Mouse (Mus musculus) forelimb bud, embryonic 11.5 days (tissue): ENCODE data around the gene Chst15.
A peak's percentile ranks its signal among the peaks of the same experiment; 100 is the strongest.

ENCODE experiments used
- DNase-seq: peaks from one replicate; pipeline ENCODE4 v3.0.0-alpha.2; 2012; ENCODE audit warnings: low read depth, low spot score

The Chst15 gene

DNA sequence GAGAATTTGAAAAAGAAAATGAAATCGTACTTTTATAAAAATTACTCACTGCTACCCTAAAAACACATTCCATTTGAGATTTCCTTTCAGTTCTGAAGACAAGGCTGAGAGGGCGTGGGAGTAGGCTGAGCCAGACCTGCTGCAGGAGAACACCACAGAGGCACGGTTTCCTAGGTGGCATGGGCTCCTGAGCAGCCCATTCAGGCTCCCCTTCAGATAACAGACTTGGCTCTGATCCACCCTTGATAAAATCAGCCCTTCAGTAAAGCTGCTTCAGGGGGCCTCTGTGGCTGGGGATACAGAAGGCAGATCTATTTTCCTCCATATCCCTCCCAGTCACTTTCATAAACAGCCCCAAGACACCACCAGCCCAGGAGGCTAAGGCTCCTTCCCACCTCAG is 19.8 kb upstream of the Chst15 start:
- DNase-seq = no peak

DNA sequence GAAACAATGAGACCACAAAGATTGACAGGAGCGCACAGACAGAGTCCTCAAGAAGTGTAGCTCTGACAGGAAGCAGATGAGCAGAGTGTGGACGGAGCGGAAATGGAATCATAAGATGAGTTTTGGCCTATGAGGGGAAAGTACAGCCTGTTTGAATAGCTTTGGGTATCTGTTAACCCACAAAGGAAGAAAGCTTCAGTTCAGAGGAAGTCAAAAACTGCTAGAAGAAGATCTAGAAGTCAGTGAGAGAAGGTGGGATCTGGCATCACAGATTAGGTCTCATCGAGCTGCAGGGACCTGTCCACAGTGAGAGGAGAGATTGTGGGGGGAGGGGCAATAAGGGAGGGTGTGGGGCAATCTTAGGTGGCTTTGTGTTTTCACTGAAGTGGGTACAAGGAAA is 18.3 kb upstream of the Chst15 start:
- no peak for DNase-seq

DNA sequence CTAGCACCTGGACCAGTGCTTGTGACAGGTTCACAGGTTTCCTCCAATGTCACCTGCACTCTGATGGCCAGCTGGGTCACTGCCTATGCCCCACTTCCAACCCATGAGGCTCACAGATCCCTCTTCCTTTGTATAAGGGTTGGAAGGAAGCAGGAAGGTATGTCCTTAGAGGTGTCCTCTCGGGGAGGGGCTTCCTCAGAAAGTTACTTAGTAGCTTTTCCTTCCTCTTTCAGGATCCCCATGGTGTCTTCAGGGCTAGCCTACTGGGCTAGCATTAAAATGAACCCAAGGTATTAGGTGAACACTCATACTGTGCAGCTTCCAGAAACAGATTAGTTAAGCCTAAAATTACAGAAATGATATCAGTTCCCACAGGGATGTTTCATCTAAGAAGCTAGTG is 16.1 kb upstream of the Chst15 start:
- DNase-seq = no peak

DNA sequence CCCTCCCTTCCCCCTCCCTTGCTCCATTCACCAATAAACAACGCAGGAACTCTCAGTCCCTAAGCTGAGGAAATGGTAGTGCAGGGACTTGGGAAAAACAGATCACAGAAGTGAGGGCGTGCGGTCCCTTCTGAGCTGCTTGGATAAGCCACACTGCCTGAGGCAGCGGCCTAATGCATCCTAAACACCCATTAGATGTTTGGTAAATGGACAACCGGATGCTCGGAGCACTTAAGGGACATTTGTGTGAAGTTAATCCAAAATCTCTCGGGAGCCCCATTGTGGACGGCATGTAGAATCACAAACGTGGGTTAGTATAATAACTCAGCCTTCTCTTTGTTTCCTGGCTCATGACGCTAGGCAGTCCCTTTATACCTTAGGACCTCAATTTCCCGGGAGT is 15.1 kb upstream of the Chst15 start:
- peak; percentile 28 for DNase-seq

DNA sequence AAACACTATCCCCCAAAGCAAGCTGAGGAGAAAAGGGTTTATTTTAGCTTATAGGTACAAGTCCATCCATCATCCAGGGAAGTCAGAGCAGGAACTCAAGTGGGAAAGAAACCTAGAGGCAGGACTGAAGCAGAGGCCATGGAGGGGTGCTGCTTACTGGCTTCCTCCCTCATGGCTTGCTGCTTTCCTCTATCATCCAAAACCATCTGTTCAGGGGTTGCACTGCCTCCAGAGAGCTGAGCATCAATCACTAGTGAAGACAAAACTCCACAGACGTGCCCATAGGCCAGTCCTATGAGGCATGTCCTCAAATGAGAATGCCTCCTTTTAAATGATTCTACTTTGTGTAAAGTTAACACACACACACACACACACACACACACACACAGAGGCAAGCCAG is 13.2 kb upstream of the Chst15 start:
- no peak for DNase-seq

DNA sequence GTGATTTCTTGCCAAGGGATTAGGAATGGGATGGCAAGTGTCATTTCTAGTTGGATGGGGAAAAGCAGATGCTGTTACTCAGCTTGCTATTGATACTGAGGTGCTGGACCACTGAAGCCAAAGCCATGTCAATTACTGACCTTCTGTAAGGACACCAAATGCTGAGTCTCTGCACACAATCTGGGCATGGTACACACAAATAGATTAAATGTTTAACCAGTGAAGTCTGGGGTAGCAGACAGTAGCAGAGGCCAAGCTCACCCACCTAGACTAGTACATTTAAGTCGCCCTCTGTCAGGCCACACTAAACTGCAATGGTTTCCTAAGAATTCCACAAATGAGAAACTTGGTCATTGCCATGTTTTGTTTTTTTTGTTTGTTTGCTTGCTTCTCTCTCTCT is 11.6 kb upstream of the Chst15 start:
- DNase-seq = no peak

DNA sequence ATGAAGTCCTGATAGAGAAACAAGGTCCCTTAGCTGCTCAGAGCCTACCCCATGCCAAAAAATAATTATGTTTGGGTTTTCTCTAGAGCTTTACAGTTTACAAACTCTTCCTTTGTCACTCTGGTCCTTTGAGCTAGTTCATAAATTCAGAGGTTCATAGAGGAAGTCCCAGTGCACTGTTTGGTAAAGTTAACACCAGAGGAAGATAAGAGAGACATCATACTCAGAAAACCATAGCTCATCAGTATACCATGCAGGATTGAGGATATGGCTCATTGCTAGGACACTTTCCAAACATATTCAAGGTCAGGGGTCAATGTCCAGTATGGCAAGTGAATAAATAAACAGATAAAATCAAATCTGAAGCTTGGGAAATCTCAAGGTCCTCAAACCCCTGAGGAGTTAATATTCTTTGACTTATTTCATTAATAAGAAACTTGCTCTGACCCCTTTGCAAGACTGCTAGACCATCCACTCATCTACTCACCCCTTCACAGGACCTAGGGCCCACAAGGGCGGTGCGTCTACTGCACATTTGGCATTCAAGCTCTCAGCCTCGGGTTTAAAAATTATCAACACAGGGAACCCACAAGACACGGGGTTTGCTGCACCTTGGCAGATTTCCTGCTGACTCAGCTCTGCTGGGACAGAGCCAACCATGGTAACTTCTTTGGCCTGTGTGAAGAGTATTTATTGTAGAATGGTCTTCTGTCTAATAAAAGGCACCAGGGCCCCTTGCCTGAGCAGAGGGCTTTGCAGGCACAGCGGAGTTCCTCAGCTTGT is 8.7 kb upstream of the Chst15 start:
- no peak for DNase-seq

DNA sequence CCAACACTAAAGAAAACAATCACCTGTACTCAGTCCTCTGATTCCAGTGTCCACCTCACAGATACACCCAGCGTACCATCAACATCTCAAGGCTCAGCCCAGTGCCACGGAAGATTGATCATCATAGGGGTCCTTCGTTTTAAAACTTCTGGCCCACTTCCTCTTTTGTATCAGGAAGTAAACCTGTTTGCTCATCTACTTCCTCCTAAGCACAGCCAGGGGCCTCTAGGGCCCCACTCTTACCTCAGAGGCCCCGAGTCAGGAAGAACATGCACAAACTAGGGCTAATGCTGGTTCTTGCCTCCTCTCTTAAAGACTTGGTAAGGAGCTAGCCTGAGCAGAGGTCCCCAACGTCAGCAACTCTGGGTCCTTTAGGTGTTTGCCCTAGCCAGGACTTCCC is 6.4 kb upstream of the Chst15 start:
- no peak for DNase-seq

DNA sequence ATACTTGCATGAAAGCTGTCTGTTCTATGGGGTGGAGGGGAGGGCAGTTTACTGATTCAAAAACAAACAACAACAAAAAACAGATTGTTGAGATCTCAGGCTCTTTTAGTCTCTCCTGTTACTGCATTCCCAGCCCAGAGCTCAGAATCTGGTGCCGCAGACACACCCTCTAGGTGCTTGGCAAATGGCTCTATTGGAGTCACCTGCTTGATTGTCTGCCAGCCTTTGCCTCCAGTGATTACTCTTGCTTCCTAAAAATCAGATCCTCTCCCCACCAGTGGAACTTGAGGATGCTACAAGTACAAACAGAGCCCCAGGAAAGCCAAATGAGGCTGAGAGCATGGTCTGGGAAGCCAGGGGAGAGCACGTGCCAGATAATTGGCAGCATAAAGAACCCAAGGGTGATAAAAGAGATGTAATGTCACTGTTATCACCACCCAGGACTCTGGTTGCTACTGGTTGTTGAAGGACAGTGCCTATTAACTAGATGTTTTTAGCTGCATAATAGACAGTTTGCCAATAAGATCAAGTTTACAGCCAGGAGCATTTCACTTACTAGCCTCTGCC is 4.4 kb upstream of the Chst15 start:
- no peak for DNase-seq

DNA sequence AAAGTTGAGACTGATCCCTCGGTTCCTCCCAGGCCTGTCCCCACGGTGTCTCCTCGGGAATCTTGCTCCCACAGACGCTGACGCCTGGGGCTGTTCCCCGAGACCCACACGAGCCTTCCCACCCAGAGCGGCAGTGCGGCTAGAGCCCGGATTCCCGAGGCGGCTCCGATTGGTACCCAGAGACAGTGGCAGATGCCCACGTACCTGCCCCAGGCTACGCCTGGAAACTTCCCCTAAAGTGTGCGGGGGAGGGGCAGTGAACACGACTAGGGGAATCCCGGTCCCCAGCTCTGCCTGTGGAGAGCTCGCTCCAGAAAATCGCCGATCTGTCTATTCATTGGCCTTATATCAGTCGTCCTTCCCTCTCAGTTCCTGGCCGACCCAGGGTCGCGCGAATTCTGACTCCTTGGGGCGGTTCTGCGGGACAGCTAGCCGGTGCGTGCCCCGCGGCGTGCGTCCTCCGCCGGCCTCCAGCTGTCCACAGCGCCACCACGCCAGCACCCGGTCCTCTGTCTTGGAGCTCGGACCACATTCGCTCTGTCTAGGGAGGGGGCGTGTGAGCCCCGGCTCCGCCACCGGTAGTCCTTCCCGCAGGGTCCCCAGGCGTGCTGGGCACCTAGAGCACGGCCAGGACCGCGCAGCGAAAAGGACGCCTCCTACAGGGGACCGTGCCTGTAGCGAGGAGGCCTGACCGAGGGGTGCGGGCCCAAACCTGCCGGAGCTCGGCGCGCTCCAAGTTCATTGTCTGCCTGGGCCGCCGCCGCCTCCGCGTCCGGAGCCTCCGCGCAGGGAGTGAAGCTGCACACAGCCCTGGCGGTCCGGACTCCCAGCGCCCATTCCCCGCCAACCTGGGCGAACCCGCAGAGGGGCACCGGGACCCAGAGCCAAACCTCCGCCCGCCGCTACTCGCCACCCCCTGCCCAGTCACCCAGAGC is 660 bp downstream of the Chst15 start:
- peak; percentile 55 for DNase-seq

DNA sequence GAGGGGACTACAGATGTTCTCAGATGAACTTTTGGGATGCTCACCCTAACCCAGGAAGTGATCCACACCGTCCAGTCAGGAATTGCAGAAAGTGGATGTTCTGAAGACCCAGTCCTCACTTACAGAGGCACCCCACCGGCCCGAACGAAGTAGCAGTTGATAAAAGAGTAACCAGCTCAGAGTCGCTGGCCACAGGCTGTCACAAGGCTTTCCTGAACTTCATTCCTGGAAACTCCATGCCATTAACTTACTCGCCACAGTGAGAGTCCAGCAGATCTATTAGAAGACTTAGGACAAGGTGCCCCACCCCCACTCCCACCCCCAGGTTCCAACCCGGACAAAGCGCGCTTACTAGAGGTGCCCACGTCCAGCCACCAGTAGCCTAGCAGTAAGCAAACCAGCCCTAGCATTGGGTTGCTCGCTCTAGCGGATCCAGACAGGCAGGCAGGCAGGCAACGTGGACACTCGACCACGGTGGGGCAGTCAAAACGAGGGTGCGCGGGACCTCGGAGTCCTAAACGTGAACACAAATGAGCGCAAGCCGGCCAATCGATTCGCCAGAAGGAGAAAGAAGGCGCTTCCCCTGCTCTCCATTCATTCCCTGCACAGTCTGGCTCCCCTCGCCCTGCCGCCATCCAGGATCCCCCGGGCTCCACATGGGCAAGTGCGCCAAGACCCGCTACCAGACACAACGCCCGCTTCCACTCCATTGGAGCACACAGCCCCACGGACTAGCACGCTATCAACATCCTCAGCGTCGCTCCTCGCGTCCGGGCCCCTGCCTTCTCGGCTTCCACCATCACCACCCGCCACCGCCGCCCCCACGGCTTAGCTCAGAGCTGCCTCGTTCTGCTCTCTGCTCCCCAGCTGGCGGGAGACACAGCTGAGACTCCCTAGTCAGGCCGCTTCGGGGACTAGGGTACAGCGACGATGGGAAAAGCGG is 1.6 kb downstream of the Chst15 start:
- DNase-seq = peak; percentile 86

DNA sequence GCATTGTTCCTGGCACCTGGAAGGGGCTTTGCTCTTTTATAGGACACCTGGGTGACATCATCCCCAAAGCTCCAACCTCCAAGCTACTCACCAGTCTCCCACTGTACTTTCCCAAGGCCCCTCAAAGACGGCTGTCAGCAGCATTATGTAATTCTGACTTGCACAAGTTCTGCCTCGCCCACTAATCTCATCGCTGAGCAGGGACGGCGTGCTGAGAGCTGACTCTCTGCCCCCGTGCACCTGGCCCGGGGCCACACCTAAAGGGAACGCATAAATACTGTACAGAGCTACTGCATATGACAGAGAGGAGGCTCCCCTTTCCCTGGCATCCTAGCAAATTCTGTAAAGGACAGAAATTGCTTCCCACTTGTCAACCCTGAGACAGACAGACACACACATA is 4.6 kb downstream of the Chst15 start:
- DNase-seq = no peak

DNA sequence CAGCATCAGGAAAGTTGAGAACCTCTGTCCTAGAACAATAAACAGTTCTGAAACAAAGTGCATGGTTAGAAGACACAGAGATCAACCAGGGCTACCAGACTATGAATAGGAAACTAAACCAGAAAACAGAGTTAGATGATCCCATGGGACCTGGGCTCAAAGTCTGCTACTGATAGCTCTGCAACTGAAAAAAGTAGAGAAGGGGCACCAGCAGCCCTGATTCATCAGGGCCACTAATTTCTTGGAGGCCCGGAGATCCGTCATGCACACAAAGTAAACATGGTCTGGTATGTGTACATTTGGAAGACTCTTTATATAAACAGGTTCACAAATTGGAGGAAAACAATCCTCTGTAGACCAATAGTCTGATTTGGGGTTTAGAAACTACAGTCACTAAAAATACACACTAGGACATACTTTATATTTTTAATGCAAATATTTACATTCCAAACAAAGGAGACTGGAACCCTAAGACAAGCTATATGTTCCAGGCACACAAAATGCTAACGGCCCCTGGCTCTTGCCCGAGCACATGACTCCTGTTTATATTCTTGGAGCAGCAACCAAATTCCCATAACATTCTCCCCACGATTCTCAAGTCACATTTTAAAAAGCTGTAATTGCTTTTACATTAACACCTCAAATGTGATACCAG is 8.4 kb downstream of the Chst15 start:
- DNase-seq = no peak

DNA sequence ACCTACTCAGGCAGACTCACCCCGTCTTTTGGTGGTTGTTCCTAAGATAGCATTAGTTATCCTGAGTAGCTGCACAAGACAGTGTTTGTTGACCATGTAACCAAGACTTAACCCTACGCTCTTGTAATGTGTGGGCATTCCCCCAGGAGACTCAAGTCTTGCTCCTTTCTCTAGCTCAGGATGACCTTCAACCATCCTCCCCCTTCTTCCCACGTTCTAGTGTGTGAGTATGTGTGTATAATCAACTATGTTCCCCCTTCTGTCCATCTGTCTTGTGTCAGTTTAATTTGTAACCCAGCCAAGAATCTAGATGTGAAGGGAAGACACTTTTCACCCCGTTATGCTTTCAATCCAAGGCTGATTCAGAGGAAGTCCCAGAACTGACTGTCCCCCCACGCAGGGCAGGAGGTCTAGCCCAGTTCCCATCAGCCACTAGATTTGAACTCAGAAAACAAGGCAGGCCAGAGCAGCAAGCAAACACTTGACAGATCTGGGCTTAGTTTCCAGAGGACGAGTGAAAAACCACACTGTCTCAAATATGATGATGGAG is 9.2 kb downstream of the Chst15 start:
- no peak for DNase-seq

DNA sequence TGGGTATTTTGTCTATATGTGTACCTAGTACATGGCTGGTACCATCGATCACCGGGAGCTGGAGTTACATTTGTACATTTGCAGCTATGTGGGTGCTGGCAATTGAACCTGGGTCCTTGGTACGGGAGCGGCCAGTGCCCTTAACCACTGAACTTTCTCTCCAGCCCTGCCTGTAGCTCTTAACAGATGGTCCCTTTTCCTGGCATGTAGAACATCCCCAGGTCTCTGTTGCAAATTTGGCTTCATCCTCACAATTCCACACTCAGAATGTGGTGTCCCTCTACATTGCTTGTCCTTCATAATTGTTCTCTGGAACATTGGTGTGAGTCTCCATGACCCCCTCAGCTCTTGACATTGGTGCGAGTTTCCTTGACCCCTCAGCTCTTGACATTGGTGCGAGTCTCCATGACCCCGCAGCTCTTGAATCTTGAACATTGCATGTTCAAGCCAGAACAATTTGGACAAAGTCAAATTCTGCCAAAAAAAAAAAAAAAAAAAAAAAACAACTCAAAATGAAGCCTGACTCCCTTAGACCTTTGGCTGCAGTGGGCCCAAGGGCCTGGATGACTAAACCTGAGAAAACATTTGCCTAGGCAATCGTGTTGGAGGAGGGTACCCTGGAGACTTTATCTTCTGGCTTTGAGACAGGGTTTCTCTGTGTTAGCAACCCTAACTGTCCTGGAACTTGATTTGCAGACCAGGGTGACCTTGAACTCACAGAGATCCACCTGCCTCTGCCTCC is 10.2 kb downstream of the Chst15 start:
- DNase-seq = no peak

DNA sequence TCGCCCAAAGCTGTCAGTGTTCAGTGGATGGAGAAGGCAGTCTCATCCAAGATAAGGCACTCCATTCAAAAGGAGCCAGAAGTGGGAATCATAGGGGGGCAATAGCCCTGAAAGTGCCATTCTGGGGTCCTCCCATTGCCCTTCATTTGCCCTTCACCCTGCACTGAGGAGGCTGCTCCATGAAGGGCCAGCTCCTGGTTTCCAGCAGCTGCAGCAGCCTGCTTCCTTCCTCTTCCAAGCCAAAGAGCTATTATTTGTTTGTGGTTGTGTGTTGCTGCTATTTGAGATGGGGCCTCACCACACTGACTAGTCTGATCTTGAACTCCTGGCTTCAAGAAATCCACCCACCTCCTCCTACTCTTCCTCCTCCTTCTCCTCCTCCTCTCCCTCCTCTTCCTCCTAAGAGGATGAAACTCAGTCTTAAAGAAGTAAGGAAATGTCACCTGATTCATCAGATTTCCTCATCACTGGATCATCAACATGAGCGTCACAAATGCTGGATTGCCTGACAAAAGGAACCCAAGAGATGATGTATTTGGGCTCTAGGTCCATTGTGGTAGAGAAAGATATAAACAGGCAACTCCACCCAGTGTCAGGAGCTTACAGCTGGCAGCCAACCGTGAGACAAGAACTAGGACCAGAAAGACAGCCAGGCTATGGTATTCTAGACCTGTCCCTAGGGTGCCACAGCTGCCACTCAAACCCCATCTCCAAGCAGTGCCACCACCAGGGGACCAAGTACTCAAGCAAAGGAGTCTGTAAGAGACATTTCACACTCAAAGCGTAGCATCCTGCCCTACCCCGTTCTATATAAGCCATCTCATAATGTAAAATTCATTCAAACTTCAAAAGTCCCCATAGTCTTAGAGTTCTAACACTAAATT is 11.3 kb downstream of the Chst15 start:
- no peak for DNase-seq

DNA sequence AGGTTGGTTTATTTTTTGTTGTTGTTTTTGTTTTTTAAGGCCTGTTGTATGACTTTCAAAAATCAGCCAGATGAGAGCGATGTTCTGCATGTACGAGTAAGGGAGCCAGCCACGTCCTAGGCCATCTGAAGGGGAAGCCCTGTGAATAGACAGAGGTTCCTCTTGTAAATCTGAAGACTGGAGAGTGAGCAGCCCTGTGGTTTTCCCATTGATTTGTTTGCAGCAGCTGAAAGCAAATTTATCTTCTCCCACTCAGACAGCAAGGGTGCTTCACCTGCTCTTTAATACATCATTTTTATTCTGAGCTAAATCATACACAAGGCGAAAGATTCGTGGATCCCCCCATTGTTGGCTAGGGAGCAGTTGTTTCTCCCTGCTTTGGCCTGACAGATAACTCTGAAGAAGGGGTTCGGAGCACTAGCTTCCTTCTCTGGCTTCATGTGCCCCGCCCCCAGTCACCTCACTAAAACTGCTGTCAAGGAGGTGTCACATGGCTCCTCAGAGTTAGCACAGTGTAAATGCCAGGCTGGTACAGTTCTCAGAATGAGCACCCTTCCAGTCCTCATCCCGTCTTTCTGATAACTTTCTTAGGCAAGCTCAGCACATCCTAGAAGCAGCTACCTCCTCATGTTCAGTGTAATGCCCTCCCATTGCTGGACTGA is 12.5 kb downstream of the Chst15 start:
- DNase-seq = no peak

DNA sequence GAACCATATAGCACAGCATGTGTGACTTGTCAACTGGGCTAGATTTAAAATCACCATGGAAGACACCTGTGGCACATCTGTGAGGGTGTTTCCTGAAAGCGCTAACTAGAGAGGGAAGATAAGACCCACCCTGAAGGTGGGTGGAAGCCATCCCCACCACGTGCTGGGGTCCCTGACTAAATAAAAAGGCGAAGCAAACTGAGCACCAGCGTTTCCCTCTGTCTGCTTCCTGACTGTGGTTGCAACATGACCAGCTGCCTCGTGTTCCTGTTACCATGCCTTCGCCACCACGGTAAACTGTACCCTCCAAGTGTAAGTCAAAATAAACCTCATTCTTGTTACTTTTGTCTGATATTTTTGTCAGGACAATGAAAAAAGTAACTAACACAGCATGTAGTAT is 13.0 kb downstream of the Chst15 start:
- DNase-seq = no peak
